Mouse (Mus musculus) 3T3-L1 (cell line): ENCODE data around the gene Poc1a.

Experiments used
- DNase-seq: peaks from one replicate; pipeline ENCODE4 v3.0.0-alpha.2; 2015; ENCODE audit warnings: low read depth, low spot score

The Poc1a gene

GRCm38 (mm10) chr9:106265358-106266075 is 15.3 kb upstream of the Poc1a start:
- no peak for DNase-seq

- DNase-seq = no peak
These were observed 13.8 kb upstream of the Poc1a start for GRCm38 (mm10) chr9:106266936-106267657.

GRCm38 (mm10) chr9:106268421-106268820 is 12.4 kb upstream of the Poc1a start:
- DNase-seq = no peak

GRCm38 (mm10) chr9:106269076-106269788 is 11.6 kb upstream of the Poc1a start:
- no peak for DNase-seq

- peak; percentile 30 for DNase-seq
These were observed 11.0 kb upstream of the Poc1a start for GRCm38 (mm10) chr9:106269879-106270278.

- peak; percentile 47 for DNase-seq
These were observed 10.2 kb upstream of the Poc1a start for GRCm38 (mm10) chr9:106270656-106271055.

GRCm38 (mm10) chr9:106272288-106272687 is 8.6 kb upstream of the Poc1a start:
- no peak for DNase-seq

- no peak for DNase-seq
These were observed 7.6 kb upstream of the Poc1a start for GRCm38 (mm10) chr9:106273276-106273675.

GRCm38 (mm10) chr9:106273791-106274190 is 7.1 kb upstream of the Poc1a start:
- no peak for DNase-seq

- no peak for DNase-seq
These were observed 6.1 kb upstream of the Poc1a start for GRCm38 (mm10) chr9:106274652-106275180.

- DNase-seq = no peak
These were observed 5.1 kb upstream of the Poc1a start for GRCm38 (mm10) chr9:106275806-106276205.

GRCm38 (mm10) chr9:106280386-106280785 is 475 bp upstream of the Poc1a start:
- peak; percentile 82 for DNase-seq

GRCm38 (mm10) chr9:106282024-106282423 is 1.2 kb downstream of the Poc1a start:
- DNase-seq = no peak

- DNase-seq = no peak
These were observed 6.3 kb downstream of the Poc1a start for GRCm38 (mm10) chr9:106287165-106287564.

- DNase-seq = peak; percentile 77
These were observed 8.0 kb downstream of the Poc1a start for GRCm38 (mm10) chr9:106288864-106289263.

- DNase-seq = no peak
These were observed 9.0 kb downstream of the Poc1a start for GRCm38 (mm10) chr9:106289841-106290240.

GRCm38 (mm10) chr9:106290636-106291122 is 9.8 kb downstream of the Poc1a start:
- no peak for DNase-seq

- DNase-seq = no peak
These were observed 12.8 kb downstream of the Poc1a start for GRCm38 (mm10) chr9:106293569-106294156.

GRCm38 (mm10) chr9:106296637-106297174 is 15.8 kb downstream of the Poc1a start:
- no peak for DNase-seq

- no peak for DNase-seq
These were observed 19.4 kb downstream of the Poc1a start for GRCm38 (mm10) chr9:106300176-106300803.

GRCm38 (mm10) chr9:106300949-106301348 is 20.1 kb downstream of the Poc1a start:
- DNase-seq = no peak
